Mouse (Mus musculus) activated CD4-positive, CD25-positive, alpha-beta regulatory T cell, adult 4 months (primary cell): ENCODE data around the gene Ank2. TPM values are rescaled to one million over a fixed set of nuclear protein-coding genes. Genes with fewer than 3 reads are reported as not detected.

Experiments
- ATAC-seq: one replicate; pipeline ENCODE4 v1.8.0; 2017
- polyA plus RNA-seq, 2 experiments: library from polyadenylated mRNA; unstranded; fragments of 100-300 nt; shearing (Covaris generic); gene quantifications; one replicate each; pipeline ENCODE4 v1.2.1; 2017

Gene Ank2
- polyA plus RNA-seq, 2 experiments from 2014 or later: 0.50 TPM; not detected in 1

DNA sequence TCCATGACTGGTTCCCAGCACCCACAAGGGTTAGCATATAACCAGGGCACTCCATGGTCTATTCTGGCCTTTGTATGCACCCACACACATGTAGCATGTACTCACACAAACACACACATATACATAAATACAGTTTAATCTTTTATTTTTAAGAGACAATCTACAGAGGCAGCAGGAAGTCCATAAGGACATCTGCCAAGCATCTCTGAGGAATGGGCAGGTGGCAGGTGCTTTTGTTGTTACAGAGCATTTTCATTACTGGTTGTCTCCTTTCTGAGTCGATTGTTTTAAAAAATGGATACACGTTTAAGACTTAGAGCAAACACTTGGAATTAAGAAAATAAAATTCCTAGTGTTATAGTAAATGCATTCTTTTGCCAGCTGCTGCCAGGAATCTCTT is 390.7 kb downstream of the Ank2 start:
- no peak for ATAC-seq

GRCm38 (mm10) chr3:127107281-127107680 is 391.9 kb downstream of the Ank2 start:
- ATAC-seq: no peak

- ATAC-seq: no peak
These were observed 397.8 kb downstream of the Ank2 start for GRCm38 (mm10) chr3:127101326-127101725.

DNA sequence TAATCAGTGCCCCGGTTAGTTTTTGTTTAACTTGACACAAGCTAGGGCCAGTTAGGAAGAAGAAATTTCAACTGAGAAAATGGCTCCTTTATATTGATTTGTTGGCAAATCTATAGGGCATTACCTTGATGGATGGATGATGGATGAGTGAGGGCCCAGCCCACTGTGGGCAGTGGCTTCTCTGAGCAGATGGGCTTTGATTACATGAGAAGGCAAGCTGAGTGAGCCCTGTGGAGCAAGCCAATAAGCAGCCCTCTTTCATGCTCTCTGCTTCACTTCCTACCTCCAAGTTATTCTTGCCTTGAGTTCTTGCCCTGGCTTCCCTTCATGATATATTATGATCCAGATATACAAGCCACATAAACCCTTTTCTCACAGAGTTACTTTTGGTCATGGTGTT is 401.4 kb downstream of the Ank2 start:
- no peak for ATAC-seq

- no peak for ATAC-seq
These were observed 402.0 kb downstream of the Ank2 start for GRCm38 (mm10) chr3:127097106-127097505.

GRCm38 (mm10) chr3:127093631-127094030 is 405.5 kb downstream of the Ank2 start:
- no peak for ATAC-seq

GRCm38 (mm10) chr3:127087574-127087973 is 411.6 kb downstream of the Ank2 start:
- no peak for ATAC-seq

- no peak for ATAC-seq
These were observed 412.2 kb downstream of the Ank2 start for GRCm38 (mm10) chr3:127086834-127087506.

DNA sequence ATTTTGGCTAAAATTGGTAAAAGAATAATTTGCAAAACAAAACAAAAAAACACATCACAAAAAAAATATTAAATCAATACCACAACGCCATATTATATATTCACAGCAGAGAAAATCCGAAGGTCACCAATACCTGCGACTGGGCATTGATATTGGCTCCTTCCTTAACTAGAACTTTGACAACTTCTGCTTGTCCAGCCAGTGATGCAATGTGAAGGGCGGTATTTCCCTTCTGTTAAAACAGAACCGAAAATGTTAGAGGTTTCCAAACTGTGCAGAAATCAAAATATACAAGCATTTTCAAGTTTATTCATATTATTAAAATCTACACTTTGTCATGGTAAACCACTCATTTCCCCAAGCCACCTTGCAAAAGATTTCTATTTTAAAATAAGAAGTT is 421.8 kb downstream of the Ank2 start:
- no peak for ATAC-seq

DNA sequence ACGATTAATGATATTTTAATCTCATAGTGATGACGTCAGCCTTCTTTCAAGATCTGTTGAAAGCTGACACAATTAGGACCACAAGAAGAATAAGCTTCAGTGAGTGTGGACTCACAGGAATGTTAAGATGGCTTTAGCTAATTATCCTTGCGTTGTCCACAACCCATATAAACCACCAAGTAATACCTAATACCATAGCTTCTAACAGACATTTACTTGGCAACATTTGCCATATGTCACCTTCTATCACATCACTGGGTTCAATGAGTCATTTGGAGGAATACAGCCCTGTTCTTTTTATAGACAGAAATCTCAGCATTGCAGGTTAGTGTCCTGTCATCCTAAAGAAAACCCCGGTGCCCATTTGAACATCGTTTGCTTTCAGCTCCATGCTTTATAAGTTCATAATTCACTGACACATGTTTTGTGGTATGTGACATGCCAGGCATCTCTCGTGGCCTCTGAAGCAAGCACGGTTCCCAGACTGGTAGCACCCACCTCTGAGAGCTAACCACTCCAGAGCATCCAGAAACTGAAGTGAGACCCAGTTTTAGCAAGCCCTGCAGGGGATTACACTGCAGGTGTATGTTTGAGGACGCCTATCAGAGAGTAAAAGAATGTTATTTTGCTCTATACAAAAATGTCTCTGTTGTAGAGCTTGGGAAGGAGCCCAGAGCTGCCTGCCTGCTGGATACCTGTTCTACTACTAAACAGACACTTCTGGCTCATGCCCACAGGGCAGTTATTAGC is 423.4 kb downstream of the Ank2 start:
- no peak for ATAC-seq

GRCm38 (mm10) chr3:127071471-127071870 is 427.7 kb downstream of the Ank2 start:
- no peak for ATAC-seq

DNA sequence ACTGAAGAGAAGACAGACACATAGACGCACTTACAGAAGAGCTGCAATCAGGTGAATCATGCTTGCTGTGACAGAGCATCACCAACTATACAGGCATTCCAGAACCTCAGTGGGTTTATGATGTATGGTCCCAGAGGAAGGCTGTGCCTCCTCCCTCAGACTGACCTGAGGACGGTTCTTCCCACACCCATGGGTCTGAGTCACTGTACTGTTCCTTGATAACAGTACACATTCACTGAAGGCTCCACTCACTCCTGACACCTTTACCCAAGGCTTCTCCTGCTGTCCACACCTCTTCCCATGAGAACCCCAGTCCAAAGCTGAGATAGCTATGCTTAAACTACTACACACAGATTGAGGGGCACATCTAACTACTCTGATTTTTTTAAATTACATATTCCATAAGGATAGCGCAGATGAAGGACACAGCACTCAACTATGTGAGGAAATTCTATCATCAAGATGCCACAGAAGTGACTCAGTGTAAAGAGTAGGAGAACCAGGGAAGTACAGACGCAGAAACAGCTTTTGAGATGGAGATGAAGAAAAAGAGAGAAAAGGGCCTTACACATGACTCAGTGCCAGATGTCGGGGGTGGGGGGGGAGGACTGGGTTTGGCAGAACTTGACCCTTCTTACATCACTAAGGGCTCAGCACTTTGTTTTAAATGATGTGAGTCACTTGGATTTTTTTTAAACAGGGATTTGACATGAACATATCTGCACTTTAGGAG is 435.3 kb downstream of the Ank2 start:
- no peak for ATAC-seq

DNA sequence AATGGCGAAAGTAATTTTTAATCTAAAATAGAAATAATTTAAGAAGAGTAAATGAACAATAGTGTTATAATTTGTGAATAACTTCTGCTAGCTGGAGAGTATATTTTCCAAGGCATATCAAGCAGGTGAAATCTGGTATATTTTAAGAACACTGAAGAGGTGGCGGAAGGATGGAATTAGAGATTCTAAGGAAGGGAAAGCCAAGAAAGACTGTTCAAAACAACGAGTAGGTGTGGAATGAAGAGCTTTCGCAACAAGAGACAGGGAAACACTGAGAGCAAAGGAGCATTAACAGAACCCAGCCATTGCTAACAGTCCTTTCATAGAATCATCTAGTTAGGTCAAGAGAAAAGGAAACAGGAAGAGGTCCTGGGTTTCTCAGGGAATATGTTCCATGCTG is 439.5 kb downstream of the Ank2 start:
- no peak for ATAC-seq

GRCm38 (mm10) chr3:127041288-127041687 is 457.9 kb downstream of the Ank2 start:
- no peak for ATAC-seq

DNA sequence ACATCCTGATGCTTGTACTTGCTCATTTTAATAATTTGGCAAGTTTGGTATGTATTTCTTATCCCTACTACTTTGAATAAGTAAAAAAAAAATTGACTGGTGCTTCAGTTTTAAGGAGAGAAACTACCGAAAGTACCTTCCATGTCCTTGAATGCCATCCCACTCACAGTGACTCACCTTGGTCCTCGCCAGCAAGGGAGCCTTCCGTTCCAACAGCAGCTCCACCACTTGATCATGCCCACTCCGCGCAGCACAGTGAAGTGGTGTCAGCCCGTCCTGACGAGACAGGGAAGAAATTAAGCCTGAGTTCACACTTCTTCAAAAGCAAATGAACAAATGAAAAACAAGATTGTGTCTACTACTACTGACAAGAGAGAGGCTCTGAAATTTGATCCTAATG is 460.6 kb downstream of the Ank2 start:
- no peak for ATAC-seq

DNA sequence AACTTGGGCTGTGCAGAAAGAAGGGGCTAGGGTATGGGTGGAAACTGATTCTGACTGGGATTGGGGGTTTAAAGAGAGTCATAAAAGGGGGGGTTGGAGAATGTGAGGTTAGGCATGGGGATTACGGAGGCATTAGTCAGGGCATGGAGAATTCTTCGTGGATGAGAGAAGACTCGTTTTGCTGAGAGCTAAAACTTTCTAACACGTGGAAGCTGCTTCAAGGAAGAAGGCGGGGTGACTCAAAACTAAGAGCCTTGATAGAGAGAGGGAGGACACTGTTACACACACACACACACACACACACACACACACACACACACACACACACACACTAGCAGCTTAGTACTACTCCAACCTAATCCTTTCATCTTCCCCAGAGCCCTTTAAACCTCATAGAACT is 463.0 kb downstream of the Ank2 start:
- no peak for ATAC-seq

GRCm38 (mm10) chr3:127035540-127035939 is 463.6 kb downstream of the Ank2 start:
- ATAC-seq: no peak

GRCm38 (mm10) chr3:127034983-127035382 is 464.2 kb downstream of the Ank2 start:
- no peak for ATAC-seq

DNA sequence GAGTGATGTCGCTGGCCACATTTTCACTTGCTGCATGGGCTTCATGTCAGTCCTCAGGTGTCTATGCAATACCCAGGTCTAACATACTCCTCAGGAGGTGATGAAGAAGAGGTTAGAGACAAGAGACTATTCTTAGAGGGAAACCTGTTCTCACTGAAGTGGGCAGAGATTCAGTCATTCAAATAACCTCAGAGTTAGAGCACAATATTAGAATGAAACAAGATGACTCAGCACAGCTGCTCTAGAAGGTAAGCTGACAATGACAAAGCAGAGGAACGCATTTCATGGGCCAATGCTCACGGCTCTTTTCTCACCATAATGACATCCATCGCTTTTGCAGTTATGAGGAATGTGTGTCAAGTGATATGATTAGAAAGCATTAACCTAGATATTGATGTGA is 475.2 kb downstream of the Ank2 start:
- ATAC-seq: no peak

DNA sequence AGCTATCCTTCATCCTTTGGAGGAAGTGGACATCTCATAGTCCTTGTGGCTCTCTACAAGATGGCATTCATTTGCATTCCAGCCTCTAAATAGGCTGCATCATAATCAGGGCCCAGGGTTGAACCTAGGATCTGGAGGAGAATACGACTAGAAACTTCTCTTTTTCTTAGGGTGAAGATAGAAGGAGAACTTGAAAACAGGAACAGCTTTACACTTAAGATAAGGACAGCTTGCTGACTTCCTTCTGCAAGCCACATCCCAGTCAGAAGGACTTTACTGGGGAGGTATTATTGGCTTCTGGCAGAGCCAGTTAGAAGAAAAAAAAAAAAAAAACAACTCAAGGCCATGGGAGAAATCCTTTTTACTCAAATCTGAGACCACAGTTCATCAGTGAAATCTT is 479.0 kb downstream of the Ank2 start:
- ATAC-seq: no peak

- ATAC-seq: no peak
These were observed 479.4 kb downstream of the Ank2 start for GRCm38 (mm10) chr3:127019728-127020127.

- no peak for ATAC-seq
These were observed 480.0 kb downstream of the Ank2 start for GRCm38 (mm10) chr3:127019109-127019508.

DNA sequence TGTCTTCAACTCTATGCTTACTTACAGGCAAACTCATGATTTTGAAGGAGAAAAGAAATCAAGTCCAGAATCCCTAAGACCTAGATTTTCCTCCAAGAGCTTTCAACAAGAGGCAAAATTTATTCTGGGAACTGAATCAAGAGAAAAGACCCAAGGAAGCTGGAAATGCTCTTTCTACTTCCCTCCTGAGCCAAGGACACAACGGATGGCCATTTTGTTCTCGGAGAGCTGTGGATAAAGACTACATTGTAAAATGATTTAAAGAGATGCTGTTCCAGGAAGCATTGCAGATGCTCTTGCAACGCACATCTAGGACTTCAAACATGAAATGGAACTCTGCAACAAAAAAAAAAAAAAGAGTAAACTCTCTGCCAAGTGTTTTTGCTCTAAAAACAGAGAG is 481.6 kb downstream of the Ank2 start:
- ATAC-seq: no peak

- ATAC-seq: no peak
These were observed 483.6 kb downstream of the Ank2 start for GRCm38 (mm10) chr3:127015596-127015995.
